Mouse (Mus musculus) small intestine, adult 2 months (tissue): ENCODE measurements around the gene Pef1.

ENCODE experiments used
- CTCF ChIP-seq: fragments of 200-500 bp; IDR thresholded peaks from 2 replicates; pipeline ENCODE4 v1.5.1; 2012; ENCODE audit warnings: low read depth, mild to moderate bottlenecking, control low read depth, inconsistent platforms, low read length, moderate library complexity, mixed read lengths; ENCODE audit not compliant: insufficient replicate concordance, insufficient read length; ENCODE audit errors: extremely low read depth
- POLR2A ChIP-seq: fragments of 200-500 bp; IDR thresholded peaks from 2 replicates; pipeline ENCODE4 v1.6.1; 2012; ENCODE audit warnings: low read depth, mild to moderate bottlenecking, control low read depth, inconsistent platforms, low read length, moderate library complexity

DNA sequence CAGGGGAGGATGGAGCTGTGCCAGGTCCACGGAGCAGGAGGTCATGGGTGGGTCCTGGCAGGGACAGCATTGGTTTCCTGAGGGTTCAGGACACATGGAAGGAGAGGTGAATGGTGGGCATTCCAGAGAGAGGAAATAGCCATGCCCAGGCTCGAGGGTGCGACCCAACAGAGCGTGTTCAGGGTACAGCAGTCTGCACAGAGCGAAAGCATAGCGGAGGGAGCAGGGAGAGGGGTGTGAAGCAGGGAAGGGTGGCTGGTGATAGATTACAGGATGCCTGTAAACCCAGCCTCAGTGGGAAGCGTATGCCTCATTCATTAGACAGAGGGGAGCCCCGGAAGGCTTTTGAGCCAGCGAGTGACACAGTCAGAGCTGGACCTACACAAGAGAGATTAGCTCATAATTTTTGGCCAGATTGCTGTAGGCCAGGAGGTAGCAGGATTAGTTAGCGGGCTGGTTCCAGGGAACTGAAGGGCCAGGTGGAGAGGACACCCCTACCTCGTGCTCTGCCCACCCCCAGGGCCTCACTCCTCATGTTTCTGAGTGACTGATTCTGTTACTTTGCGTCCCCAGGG is 17.0 kb upstream of the Pef1 start:
- TF ChIP-seq POLR2A = no peak
- TF ChIP-seq CTCF = no peak
